Mouse (Mus musculus) midbrain, embryonic 13.5 days (tissue): ENCODE data around the gene Gabarap. TPM values are rescaled to one million over a fixed set of nuclear protein-coding genes. Genes with fewer than 3 reads are reported as not detected.

Experiments used
- ATAC-seq: fragments of 200-750 bp; cut with Nextera tagmentation; 2 replicates; pipeline ENCODE4 v1.8.0; 2017; ENCODE audit warnings: mild to moderate bottlenecking, moderate TSS enrichment, moderate library complexity
- H3K27ac ChIP-seq: fragments of 300-500 bp; sonication (generic); 2 replicates; pipeline ENCODE4 v1.5.1; 2015; ENCODE audit warnings: inconsistent platforms, mild to moderate bottlenecking, moderate library complexity
- H3K27me3 ChIP-seq: fragments of 300-500 bp; sonication (generic); 2 replicates; pipeline ENCODE4 v1.6.1; 2015; ENCODE audit warnings: mild to moderate bottlenecking, inconsistent platforms
- H3K36me3 ChIP-seq: fragments of 300-500 bp; sonication (generic); 2 replicates; pipeline ENCODE4 v1.6.1; 2015; ENCODE audit warnings: mild to moderate bottlenecking, inconsistent platforms
- H3K4me1 ChIP-seq: fragments of 300-500 bp; sonication (generic); replicated peaks from 2 replicates; pipeline ENCODE4 v1.6.1; 2015; ENCODE audit warnings: inconsistent platforms
- H3K4me2 ChIP-seq: fragments of 300-500 bp; sonication (generic); replicated peaks from 2 replicates; pipeline ENCODE4 v1.6.1; 2015; ENCODE audit warnings: moderate library complexity, mild to moderate bottlenecking, inconsistent platforms
- H3K4me3 ChIP-seq: fragments of 300-500 bp; sonication (generic); replicated peaks from 2 replicates; pipeline ENCODE4 v1.5.1; 2015; ENCODE audit warnings: mild to moderate bottlenecking, inconsistent platforms
- H3K9ac ChIP-seq: fragments of 300-500 bp; sonication (generic); replicated peaks from 2 replicates; pipeline ENCODE4 v1.6.1; 2015; ENCODE audit warnings: mild to moderate bottlenecking, inconsistent platforms
- H3K9me3 ChIP-seq: fragments of 300-500 bp; sonication (generic); 2 replicates; pipeline ENCODE4 v1.6.1; 2016; ENCODE audit warnings: mild to moderate bottlenecking, inconsistent platforms
- WGBS: fragments of 180-500 bp; shearing (Covaris S2); methylation state at CpG from one replicate; pipeline ENCODE4 v1.1.7; 2015; 5-methylcytosine and 5-hydroxymethylcytosine counted together
- polyA plus RNA-seq: library from polyadenylated mRNA; unstranded; fragments of >200 nt; fragmentation: Nextera tagmentation; extraction: Ambion mirVana; gene quantifications from 2 replicates; pipeline ENCODE4 v1.2.1, GENCODE M21; 2015

Gabarap gene
- polyA plus RNA-seq, 1 experiment from 2014 or later = 625 TPM

DNA sequence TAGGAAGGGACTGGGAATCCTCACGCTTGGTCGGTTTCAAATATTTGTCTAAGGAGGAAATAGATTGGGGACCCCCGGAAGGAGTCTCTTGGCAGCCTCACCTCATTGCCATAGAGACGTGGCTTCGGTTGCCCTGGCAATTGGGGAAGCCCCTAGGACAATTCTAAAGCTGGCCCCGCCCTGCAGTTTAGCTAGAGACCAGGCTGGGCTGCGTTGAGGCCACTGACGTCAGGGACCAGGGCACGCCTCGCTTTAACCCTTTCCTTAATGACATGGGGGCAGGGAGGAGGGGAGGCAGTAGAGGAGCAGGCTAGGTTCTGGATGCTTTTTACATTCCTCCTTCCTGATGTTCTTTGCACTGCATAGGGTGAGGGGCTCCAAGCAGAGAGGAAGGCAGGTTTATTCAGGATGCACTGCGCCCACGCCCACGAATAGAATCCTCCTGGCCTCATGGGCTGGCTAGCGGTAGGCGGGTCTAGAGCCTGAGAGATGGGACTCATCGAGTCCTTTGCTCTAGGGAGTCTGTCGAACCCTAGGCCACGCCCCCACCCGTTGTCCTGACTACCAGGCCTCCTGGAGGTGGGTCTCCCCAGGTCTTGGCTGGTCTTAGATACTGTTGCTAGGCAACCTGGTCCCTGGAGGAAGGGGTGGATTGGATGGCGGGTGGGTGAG, 38.3 kb downstream of the Gabarap start:
- no peaks in the 10 kb centered on the region for H3K27me3 ChIP-seq
- H3K4me3 ChIP-seq = peak overlapping the region; percentile 43
- peaks cover 67% of the 10 kb centered on the region for H3K4me1 ChIP-seq
- peak overlapping the region; percentile 74 for H3K4me2 ChIP-seq
- no peaks in the 10 kb centered on the region for H3K9me3 ChIP-seq
- H3K36me3 ChIP-seq = peaks cover 37% of the 10 kb centered on the region
- ATAC-seq = peak; percentile 96
- H3K9ac ChIP-seq = peak overlapping the region; percentile 67
- H3K27ac ChIP-seq = peak overlapping the region; percentile 96
- WGBS = 0% methylated on average over 20 of the region's 20 CpGs

DNA sequence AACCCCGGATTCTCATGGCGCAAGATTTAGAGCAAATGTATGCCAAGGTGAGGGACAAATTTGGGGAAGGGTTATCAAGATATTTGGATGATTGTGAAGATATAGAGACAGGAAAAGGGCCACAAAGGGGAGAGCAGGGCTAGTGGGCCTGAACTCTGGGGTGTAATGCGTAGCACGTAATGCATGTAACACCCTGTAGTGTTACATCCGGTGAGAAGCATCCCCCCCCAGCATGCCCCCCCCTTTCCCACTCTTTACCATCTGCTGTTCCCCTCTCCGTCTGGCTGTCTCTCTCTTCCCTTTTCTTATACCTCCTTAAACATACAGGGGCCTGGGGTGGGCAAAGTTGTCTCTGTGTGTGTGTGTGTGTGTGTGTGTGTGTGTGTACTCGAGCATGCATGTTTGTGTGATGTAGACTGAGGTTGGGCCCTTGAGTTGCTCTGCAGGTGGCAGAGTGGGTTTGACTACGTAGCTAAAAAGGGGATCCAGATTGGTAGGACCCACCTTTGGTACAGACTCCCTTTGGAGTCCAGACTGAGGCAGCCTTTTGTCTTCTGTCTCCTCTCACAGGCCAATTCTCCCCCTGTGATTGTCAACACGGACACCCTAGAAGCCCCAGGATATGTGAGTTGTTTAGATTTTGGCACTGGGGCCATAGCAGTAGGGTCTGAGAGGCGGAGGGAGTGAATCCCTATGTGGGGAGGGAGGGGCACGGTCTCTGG, 39.0 kb downstream of the Gabarap start:
- H3K4me2 ChIP-seq = peak overlapping the region; percentile 74
- peak overlapping the region; percentile 96 for H3K27ac ChIP-seq
- ATAC-seq = peak; percentile 49
- peak overlapping the region; percentile 67 for H3K9ac ChIP-seq
- peaks cover 60% of the 10 kb centered on the region for H3K4me1 ChIP-seq
- 16% methylated on average over 11 of the region's 11 CpGs for WGBS
- H3K9me3 ChIP-seq = no peaks in the 10 kb centered on the region
- H3K27me3 ChIP-seq = no peaks in the 10 kb centered on the region
- peaks cover 42% of the 10 kb centered on the region for H3K36me3 ChIP-seq
- H3K4me3 ChIP-seq = peak overlapping the region; percentile 43

DNA sequence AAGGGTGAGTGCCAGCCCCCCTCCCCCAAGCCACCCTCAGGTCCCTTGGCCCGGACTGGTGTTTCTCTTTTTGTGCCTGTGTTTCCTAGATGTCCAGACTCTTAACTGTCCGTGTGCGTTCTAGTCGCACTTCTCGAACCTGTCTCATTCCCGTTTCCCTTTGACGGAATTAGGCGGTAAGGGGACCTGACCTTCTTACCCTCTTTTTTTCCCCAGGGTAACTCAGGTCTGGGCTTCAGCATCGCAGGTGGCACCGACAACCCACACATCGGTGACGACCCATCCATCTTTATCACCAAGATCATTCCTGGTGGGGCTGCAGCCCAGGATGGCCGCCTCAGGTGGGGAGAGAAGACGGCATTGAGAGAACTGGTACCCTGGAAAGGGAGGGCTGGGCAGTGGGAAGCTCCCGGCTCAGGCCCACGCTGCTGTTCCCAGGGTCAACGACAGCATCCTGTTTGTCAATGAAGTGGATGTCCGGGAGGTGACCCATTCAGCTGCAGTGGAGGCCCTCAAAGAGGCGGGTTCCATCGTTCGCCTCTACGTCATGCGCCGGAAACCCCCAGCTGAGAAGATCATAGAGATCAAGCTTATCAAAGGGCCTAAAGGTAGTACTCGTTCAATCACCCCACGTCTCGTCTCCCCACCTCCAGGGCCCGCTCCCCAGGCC, 39.8 kb downstream of the Gabarap start:
- Histone ChIP-seq H3K9ac (peak overlapping the region; percentile 67), H3K27me3 (no peaks in the 10 kb centered on the region), H3K27ac (peak overlapping the region; percentile 96), H3K4me3 (peak overlapping the region; percentile 43), H3K36me3 (peaks cover 45% of the 10 kb centered on the region), H3K4me2 (peak overlapping the region; percentile 74), H3K4me1 (peaks cover 52% of the 10 kb centered on the region), H3K9me3 (no peaks in the 10 kb centered on the region)
- 90% methylated on average over 28 of the region's 28 CpGs for WGBS
- no peak for ATAC-seq

DNA sequence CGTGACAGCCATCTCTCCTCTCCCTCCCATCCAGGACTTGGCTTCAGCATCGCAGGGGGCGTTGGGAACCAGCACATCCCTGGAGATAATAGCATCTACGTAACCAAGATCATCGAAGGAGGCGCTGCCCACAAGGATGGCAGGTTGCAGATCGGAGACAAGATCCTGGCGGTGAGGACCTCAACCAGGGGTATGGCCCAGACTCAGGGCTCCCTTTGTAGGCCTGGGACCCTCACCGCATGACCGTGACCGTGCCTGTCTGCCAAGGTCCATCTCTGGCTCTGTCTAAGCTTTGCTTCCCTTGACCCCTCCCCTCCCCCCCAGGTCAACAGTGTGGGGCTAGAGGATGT, 40.4 kb downstream of the Gabarap start:
- Histone ChIP-seq H3K27me3 (no peaks in the 10 kb centered on the region), H3K9me3 (no peaks in the 10 kb centered on the region), H3K36me3 (peaks cover 45% of the 10 kb centered on the region), H3K4me1 (peaks cover 47% of the 10 kb centered on the region), H3K27ac (no peak overlapping the region), H3K4me2 (no peak overlapping the region; the same call in 1 of the 2 replicates), H3K4me3 (no peak overlapping the region), H3K9ac (no peak overlapping the region)
- WGBS = 95% methylated on average over 11 of the region's 11 CpGs
- no peak for ATAC-seq

DNA sequence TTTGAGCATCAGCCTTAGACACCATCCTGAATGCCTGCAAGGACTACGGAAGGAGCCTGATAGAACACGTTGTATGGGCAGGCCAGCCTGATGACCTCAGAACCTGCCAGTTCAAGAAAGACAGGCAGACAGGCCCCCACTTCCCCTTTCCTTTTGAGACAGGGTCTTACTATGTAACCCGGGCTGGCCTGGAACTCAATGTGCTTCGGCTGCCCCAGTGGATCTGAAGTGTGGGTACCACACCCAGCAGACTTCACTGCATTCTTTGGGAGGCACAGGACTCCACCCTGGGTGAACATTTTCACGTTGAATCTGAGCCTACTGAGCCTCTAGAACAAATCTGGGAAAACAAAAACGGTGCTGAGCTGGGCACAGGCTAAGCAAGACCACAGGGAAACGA, 47.2 kb downstream of the Gabarap start:
- Histone ChIP-seq H3K27me3 (no peaks in the 10 kb centered on the region), H3K36me3 (peaks cover 76% of the 10 kb centered on the region), H3K4me2 (no peak overlapping the region), H3K27ac (no peak overlapping the region), H3K4me3 (no peak overlapping the region), H3K9ac (no peak overlapping the region), H3K9me3 (no peaks in the 10 kb centered on the region), H3K4me1 (no peaks in the 10 kb centered on the region)
- ATAC-seq = no peak
- WGBS = 85% methylated on average over 7 of the region's 7 CpGs

DNA sequence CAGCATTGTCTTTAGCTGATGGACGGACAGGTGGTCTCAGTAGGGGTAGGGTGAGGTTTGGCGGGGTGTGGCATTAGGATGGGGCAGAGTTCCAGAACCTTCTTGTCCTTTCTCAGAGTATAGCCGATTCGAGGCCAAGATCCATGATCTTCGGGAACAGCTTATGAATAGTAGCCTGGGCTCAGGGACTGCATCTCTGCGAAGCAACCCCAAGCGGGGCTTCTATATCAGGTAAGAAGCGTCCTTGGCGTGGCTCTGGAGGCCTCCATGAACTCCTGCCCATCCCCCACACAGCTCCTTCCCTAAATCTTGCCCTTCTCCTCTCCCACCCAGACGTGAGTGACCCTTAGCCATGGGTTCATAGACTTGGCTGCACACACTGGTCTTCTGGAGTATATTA, 48.7 kb downstream of the Gabarap start:
- no peak overlapping the region for H3K4me2 ChIP-seq
- WGBS = 95% methylated on average over 10 of the region's 10 CpGs
- H3K4me1 ChIP-seq = 0 out of 2 replicates have a peak, but pooled peaks cover 6% of the 10 kb centered on the region
- H3K27ac ChIP-seq = no peak overlapping the region
- H3K9me3 ChIP-seq = no peaks in the 10 kb centered on the region
- no peak for ATAC-seq
- no peak overlapping the region for H3K4me3 ChIP-seq
- H3K27me3 ChIP-seq = no peaks in the 10 kb centered on the region
- no peak overlapping the region for H3K9ac ChIP-seq
- peaks cover 78% of the 10 kb centered on the region for H3K36me3 ChIP-seq

DNA sequence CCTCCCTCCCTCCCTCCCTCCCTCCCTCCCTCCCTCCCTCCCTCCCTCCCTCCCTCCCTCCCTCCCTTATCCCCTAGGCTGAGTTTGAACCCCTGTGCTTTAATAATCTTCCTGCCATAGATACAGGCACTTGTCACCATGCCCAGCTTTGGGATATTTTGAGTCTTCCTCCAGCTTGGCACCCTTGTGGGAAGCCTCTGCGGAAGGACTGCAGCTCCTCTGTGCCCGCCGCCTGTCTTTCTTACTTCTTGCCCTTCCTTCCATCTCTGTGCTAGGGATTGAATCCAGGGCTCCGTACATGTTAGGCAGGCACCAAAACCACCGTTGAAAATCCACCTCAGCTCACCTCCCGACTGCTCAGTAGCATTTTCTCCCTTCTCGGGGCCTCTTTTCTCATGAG, 49.2 kb downstream of the Gabarap start:
- Histone ChIP-seq H3K4me3 (no peak overlapping the region), H3K4me2 (no peak overlapping the region), H3K4me1 (0 out of 2 replicates have a peak, but pooled peaks cover 6% of the 10 kb centered on the region), H3K27me3 (no peaks in the 10 kb centered on the region), H3K9ac (no peak overlapping the region), H3K9me3 (no peaks in the 10 kb centered on the region), H3K27ac (no peak overlapping the region), H3K36me3 (peaks cover 78% of the 10 kb centered on the region)
- no peak for ATAC-seq
- WGBS = 90% methylated on average over 7 of the region's 7 CpGs

DNA sequence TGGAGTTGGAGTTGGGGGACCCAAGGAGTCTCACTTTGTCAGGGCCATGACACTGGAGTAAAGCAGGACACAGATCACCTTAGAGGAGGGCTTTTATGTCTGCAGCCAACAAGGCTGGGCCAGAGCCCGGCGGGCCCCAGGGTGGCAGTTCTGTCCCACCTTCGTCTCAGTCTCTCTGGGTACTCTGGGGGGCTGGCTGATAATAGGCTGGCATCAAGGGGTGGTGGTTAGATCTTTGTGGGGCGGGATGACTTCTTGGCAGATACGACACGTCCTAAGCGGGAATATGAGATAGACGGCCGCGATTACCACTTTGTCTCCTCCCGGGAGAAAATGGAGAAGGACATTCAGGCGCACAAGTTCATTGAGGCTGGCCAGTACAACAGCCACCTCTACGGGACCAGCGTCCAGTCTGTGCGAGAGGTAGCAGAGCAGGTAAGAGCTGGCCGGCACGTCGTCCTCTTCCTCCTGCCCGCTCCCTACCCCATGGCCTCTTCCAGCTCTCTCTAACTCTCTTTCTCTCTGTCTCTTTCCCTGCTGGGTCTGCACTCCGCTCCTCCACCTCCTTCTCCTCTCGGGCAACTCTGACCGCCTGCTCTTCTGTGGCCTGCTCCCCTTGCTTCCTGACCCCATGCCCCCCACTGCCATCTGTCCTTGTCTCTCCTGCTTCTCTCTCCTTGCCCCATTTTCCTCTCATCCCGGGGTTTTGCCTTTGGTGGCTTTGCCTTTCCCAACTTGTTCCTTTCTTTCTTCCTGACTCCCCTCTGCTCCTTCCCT, 51.6 kb downstream of the Gabarap start:
- Histone ChIP-seq H3K4me3 (no peak overlapping the region), H3K27ac (no peak overlapping the region), H3K27me3 (no peaks in the 10 kb centered on the region), H3K9me3 (no peaks in the 10 kb centered on the region), H3K4me1 (0 out of 2 replicates have a peak, but pooled peaks cover 6% of the 10 kb centered on the region), H3K9ac (no peak overlapping the region), H3K36me3 (peaks cover 76% of the 10 kb centered on the region), H3K4me2 (no peak overlapping the region)
- no peak for ATAC-seq
- 91% methylated on average over 23 of the region's 23 CpGs for whole genome bisulfite sequencing

DNA sequence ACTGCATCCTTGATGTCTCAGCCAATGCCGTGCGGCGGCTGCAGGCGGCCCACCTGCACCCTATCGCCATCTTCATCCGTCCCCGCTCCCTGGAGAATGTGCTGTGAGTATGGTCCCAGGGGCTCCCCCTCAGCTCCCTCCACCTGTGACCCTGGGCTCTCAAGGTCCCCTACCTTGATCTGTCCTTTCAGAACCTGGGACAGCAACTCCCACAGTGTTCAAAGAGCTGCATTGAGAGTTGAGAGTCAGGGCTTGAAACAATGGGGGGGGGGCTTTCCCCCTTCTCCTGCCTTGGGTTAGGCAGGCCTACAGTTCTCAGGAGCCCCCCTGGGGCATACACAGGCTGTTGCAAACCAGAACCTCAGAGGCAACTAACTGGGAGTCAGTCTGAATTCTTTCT, 52.7 kb downstream of the Gabarap start:
- Histone ChIP-seq H3K4me2 (no peak overlapping the region), H3K9me3 (no peaks in the 10 kb centered on the region), H3K27me3 (no peaks in the 10 kb centered on the region), H3K4me3 (no peak overlapping the region), H3K27ac (no peak overlapping the region), H3K9ac (no peak overlapping the region), H3K4me1 (0 out of 2 replicates have a peak, but pooled peaks cover 6% of the 10 kb centered on the region), H3K36me3 (peaks cover 65% of the 10 kb centered on the region)
- 81% methylated on average over 7 of the region's 7 CpGs for WGBS
- no peak for ATAC-seq
